ENCODE assay signal across 18 mouse cellular contexts in genomic region chr4:7215048-7216030, GRCm38 (mm10).
DNase-seq lines count a peak whose midpoint lies in the region; ATAC-seq and TF ChIP-seq lines count a peak whose summit lies in the region.
"Had no signal": no experiment of that assay in that cellular context is flagged by ENCODE, and none has a peak within 500 bp of the region (broad histone marks: within the 10 kb centered on the region; RNA-seq: fewer than 3 reads in every experiment).

No protein-coding gene starts in this region.

- no peak overlapping the region for H3K9ac ChIP-seq in liver, embryonic 11.5 days (ENCODE audit: low read depth, low read length)
- H3K9ac ChIP-seq: limb, embryonic 15.5 days; liver, postnatal 0 days had no signal

- no peak overlapping the region for H3K27ac ChIP-seq in layer of hippocampus, adult 2 months
- H3K27ac ChIP-seq in liver, embryonic 11.5 days (ENCODE audit: low read depth, low read length), result no peak overlapping the region
- H3K27ac ChIP-seq: heart, embryonic 10.5 days; limb, embryonic 15.5 days had no signal

- 89% methylated on average over 5 of the region's 5 CpGs for WGBS in liver, embryonic 11.5 days

- 0 out of 2 replicates have a peak, but pooled peaks have one; percentile 2 for TF ChIP-seq CTCF in layer of hippocampus, adult 2 months (conservative IDR thresholded peaks at IDR 0.05)

- no peak for ATAC-seq in liver, embryonic 11.5 days (replicated peaks; ENCODE audit: low FRiP score)
- ATAC-seq in megakaryocyte, adult 5-6 weeks (ENCODE audit: poor library complexity, severe bottlenecking), result no peak
- ATAC-seq: hindbrain, embryonic 16.5 days; liver, postnatal 0 days had no signal

- H3K36me3 ChIP-seq in liver, embryonic 11.5 days (ENCODE audit: control insufficient read depth, insufficient read depth, low read length), result no peaks in the 10 kb centered on the region
- H3K36me3 ChIP-seq: G1E; heart, embryonic 10.5 days; limb, embryonic 15.5 days had no signal

- H3K4me1 ChIP-seq in liver, embryonic 11.5 days (replicated peaks; ENCODE audit: control insufficient read depth, insufficient read depth, low read length), result no peaks in the 10 kb centered on the region
- H3K4me1 ChIP-seq: heart, embryonic 10.5 days; limb, embryonic 15.5 days had no signal

- no peaks in the 10 kb centered on the region for H3K9me3 ChIP-seq in liver, embryonic 11.5 days (ENCODE audit: control insufficient read depth, low read length)
- H3K9me3 ChIP-seq: G1E; heart, embryonic 10.5 days; limb, embryonic 15.5 days had no signal

- H3K4me3 ChIP-seq in layer of hippocampus, adult 2 months, result no peak overlapping the region
- H3K4me3 ChIP-seq in liver, embryonic 11.5 days (ENCODE audit: low read depth, low read length), result no peak overlapping the region
- H3K4me3 ChIP-seq: heart, embryonic 10.5 days; limb, embryonic 15.5 days had no signal

- no peak for DNase-seq in layer of hippocampus, adult 2 months (ENCODE audit: low spot score in 2 of 2)
- no peak for DNase-seq in layer of hippocampus, postnatal 10 days (ENCODE audit: low spot score in 2 of 2)
- DNase-seq in A20 (ENCODE audit: low read depth, low spot score), result peak; percentile 34
- peak; percentile 75 for DNase-seq in Muller cell, postnatal 12 days (ENCODE audit: inconsistent ontology term)
- DNase-seq in hindlimb bud, embryonic 11.5 days (ENCODE audit: extremely low spot score, low read depth, low spot score), result peak; percentile 35
- no peak for DNase-seq in liver, embryonic 11.5 days (ENCODE audit: low spot score)
- DNase-seq: cerebellum, postnatal 14 days; embryo, embryonic 11 days; heart, postnatal 10 days; kidney, adult 11 months; kidney, postnatal 14 days; liver, postnatal 0 days; lung, postnatal 14 days had no signal

- no peak overlapping the region for H3K4me2 ChIP-seq in liver, embryonic 11.5 days
- H3K4me2 ChIP-seq: limb, embryonic 15.5 days had no signal

- H3K27me3 ChIP-seq in liver, embryonic 11.5 days (replicated peaks; ENCODE audit: control insufficient read depth, insufficient read depth, low read length), result no peaks in the 10 kb centered on the region
- H3K27me3 ChIP-seq: limb, embryonic 15.5 days had no signal

Comparison
In these comparisons a context has a peak if more than half of its experiments do, and no peak if none do; other contexts are left out.
1. DNase-seq: peak in A20 (single experiment), Muller cell, postnatal 12 days (single experiment) and hindlimb bud, embryonic 11.5 days (single experiment); none in layer of hippocampus, adult 2 months (0 of 2), layer of hippocampus, postnatal 10 days (0 of 2) and liver, embryonic 11.5 days (single experiment).